Mouse (Mus musculus) cerebellum, postnatal 25 days (tissue): ENCODE measurements at regions not wholly inside any gene's neighbourhood (a gene's known extent, or its start where the extent isn't known, plus 50 kb on each side); places are given as distances from the start of the nearest gene placed in this dataset.
A peak's percentile ranks its signal among the peaks of the same experiment; 100 is the strongest.

Experiments used
- DNase-seq, 2 experiments: peaks; one replicate each; pipeline ENCODE4 v3.0.0; 2021; ENCODE audit warnings: mixed read lengths in 2 of 2

GRCm38 (mm10) chr4:39179445-39179844 is 270.6 kb upstream of the 1700009N14Rik start:
- DNase-seq: no peak

DNA sequence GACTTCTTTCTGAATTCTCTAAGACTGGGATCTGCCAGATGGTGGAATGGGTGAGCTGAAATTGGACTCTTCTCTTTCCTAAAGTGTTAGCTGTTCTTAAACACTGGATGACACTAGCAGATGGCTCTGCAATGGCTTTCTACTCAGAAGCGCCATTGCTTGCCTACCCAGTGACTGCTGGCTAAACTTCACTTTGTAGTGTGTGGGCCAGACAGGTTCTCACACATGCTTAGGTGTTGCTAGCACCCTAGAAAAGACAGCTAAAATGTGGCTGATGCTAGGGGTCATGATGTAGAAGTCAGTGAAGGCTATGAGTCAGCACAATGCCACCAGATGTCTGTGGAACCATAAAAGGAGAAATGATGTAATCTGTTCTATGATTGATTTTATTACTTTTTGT is 264.4 kb upstream of the 1700009N14Rik start:
- no peak for DNase-seq

DNA sequence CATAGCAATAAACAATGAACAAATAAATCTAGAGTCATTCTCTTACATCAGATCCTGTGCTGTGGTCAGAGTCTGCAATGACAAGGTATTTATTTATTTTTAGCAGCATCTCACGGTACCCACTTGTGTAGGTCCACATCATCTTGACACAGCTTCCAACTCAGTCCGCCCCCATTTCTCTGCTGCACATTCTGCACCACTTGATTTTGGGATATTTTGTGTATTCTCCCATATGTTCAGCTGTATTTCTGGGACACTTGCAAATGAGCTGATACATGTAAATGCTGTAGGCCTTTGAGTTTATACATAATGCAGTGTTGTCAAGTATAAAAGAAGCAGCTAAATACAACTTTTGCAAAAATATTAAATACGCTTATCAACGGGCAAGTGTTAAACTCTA is 250.9 kb upstream of the 1700009N14Rik start:
- no peak for DNase-seq

GRCm38 (mm10) chr4:39210599-39210998 is 239.5 kb upstream of the 1700009N14Rik start:
- DNase-seq: peak; percentile 8 to 25
